Mouse (Mus musculus) brain, embryonic 14.5 days (tissue): ENCODE data around the gene Ric1.

Source experiments
- CTCF ChIP-seq: fragments of 200-500 bp; IDR thresholded peaks from 2 replicates; pipeline ENCODE4 v1.5.1; 2012; ENCODE audit warnings: inconsistent platforms, mild to moderate bottlenecking, moderate library complexity, borderline replicate concordance; ENCODE audit not compliant: insufficient read depth, insufficient read length; ENCODE audit errors: extremely low read depth
- POLR2A ChIP-seq: fragments of 200-500 bp; IDR thresholded peaks from 2 replicates; pipeline ENCODE4 v1.6.1; 2012; ENCODE audit warnings: mild to moderate bottlenecking, inconsistent platforms, borderline replicate concordance; ENCODE audit not compliant: poor library complexity, insufficient read depth, insufficient read length, severe bottlenecking; ENCODE audit errors: extremely low read depth

DNA sequence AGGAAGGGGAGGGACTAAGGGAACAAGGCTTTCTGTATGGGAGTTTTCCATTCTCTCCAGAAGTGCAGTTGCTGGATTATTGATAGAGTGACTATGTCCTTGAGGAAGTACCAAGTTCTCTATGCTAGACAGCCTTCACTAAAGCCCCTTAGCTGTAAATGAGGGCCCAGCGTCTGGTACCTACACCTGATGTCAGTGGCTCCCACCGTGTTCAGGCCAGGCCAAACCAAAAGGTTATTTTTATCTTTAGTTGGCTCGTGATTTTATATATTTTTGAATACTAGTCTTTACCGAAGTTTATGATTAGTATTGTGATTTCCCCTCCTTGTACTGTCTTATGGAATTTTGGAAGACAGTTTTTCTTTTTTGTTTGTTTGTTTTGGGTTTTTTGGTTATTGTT, 85.4 kb downstream of the Ric1 start:
- TF ChIP-seq CTCF (no peak), POLR2A (no peak)
